Mouse (Mus musculus) stomach, embryonic 14.5 days (tissue): ENCODE measurements around the gene Pml. TPM values are rescaled to one million over a fixed set of nuclear protein-coding genes. Genes with fewer than 3 reads are reported as not detected.

Experiments used
- ATAC-seq: fragments of 200-750 bp; cut with Nextera tagmentation; 2 replicates; pipeline ENCODE4 v1.8.0; 2017; ENCODE audit warnings: low read depth, moderate TSS enrichment; ENCODE audit not compliant: insufficient number of reproducible peaks, insufficient read depth, low FRiP score
- H3K27ac ChIP-seq: fragments of 300-500 bp; sonication (generic); 2 replicates; pipeline ENCODE4 v1.5.1; 2014; ENCODE audit warnings: mild to moderate bottlenecking, low read length, moderate library complexity, mixed read lengths
- H3K27me3 ChIP-seq: fragments of 300-500 bp; sonication (generic); 2 replicates; pipeline ENCODE4 v1.6.1; 2014; ENCODE audit warnings: low read length, control low read depth, mixed read lengths; ENCODE audit not compliant: control insufficient read depth, insufficient read depth
- H3K36me3 ChIP-seq: fragments of 300-500 bp; sonication (generic); 2 replicates; pipeline ENCODE4 v1.6.1; 2014; ENCODE audit warnings: mild to moderate bottlenecking, control low read depth, low read length, moderate library complexity, mixed read lengths; ENCODE audit not compliant: control insufficient read depth, insufficient read depth
- H3K4me1 ChIP-seq: fragments of 300-500 bp; sonication (generic); 2 replicates; pipeline ENCODE4 v1.6.1; 2014; ENCODE audit warnings: low read length, control low read depth, mixed read lengths; ENCODE audit not compliant: control insufficient read depth, insufficient read depth
- H3K4me2 ChIP-seq: fragments of 300-500 bp; sonication (generic); replicated peaks from 2 replicates; pipeline ENCODE4 v1.6.1; 2014; ENCODE audit warnings: low read depth, low read length, control low read depth
- H3K4me3 ChIP-seq: fragments of 300-500 bp; sonication (generic); 2 replicates; pipeline ENCODE4 v1.5.1; 2014; ENCODE audit warnings: low read depth, low read length, control low read depth
- H3K9ac ChIP-seq: fragments of 300-500 bp; sonication (generic); replicated peaks from 2 replicates; pipeline ENCODE4 v1.6.1; 2014; ENCODE audit warnings: low read depth, mild to moderate bottlenecking, control low read depth, low read length, moderate library complexity, mixed read lengths
- H3K9me3 ChIP-seq: fragments of 300-500 bp; sonication (generic); 2 replicates; pipeline ENCODE4 v1.6.1; 2016; ENCODE audit warnings: low read depth, low read length, control low read depth; ENCODE audit not compliant: control insufficient read depth
- WGBS: fragments of 180-500 bp; shearing (Covaris S2); extraction: QIAGEN DNeasy Blood & Tissue Kit; methylation state at CpG from one replicate; pipeline ENCODE4 v1.1.7; 2014; 5-methylcytosine and 5-hydroxymethylcytosine counted together
- polyA plus RNA-seq: library from polyadenylated mRNA; unstranded; fragments of >200 nt; fragmentation: Nextera tagmentation; extraction: Ambion mirVana; gene quantifications from 2 replicates; pipeline ENCODE4 v1.2.1, GENCODE M21; 2014

Gene Pml
- polyA plus RNA-seq, 1 experiment from 2014 or later, result 17.2 TPM

- Histone ChIP-seq H3K27ac (no peak overlapping the region), H3K27me3 (no peaks in the 10 kb centered on the region), H3K4me1 (no peaks in the 10 kb centered on the region), H3K36me3 (no peaks in the 10 kb centered on the region), H3K9me3 (no peaks in the 10 kb centered on the region), H3K9ac (no peak overlapping the region), H3K4me3 (no peak overlapping the region), H3K4me2 (no peak overlapping the region)
- no peak for ATAC-seq
- WGBS, result 60% methylated on average over 6 of the region's 6 CpGs
Observed at GRCm38 (mm10) chr9:58184456-58184855, 65.1 kb downstream of the Pml start.

- Histone ChIP-seq H3K4me1 (no peaks in the 10 kb centered on the region), H3K27ac (no peak overlapping the region), H3K9me3 (no peaks in the 10 kb centered on the region), H3K4me2 (no peak overlapping the region), H3K9ac (no peak overlapping the region), H3K4me3 (no peak overlapping the region), H3K27me3 (no peaks in the 10 kb centered on the region), H3K36me3 (no peaks in the 10 kb centered on the region)
- WGBS, result 95% methylated on average over 2 of the region's 2 CpGs
- no peak for ATAC-seq
Observed at GRCm38 (mm10) chr9:58179390-58179789, 70.2 kb downstream of the Pml start.

DNA sequence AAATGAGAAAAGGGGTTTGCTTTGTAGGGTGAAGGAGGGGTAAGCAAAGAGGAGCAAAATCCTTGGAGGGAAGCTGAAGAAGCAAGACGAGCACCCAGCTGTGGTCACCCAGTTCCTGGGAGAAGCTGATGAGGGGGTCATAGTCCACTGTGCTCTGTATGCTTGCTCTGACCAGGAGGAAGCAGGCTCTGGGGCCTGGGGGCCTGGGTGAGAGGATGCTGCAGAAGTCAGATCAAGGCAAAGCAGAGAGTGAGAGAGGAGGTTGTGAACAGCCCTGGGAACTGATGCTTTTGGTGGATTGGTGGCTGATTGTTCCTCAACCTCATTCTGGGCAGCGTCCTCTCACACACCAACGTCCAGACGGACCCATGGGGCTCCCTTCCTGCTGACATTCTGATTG lies 72.4 kb downstream of the Pml start:
- H3K27ac ChIP-seq, result no peak overlapping the region
- H3K36me3 ChIP-seq, result no peaks in the 10 kb centered on the region
- no peak overlapping the region for H3K4me3 ChIP-seq
- no peaks in the 10 kb centered on the region for H3K27me3 ChIP-seq
- no peak overlapping the region for H3K4me2 ChIP-seq
- no peak overlapping the region for H3K9ac ChIP-seq
- H3K9me3 ChIP-seq, result no peaks in the 10 kb centered on the region
- no peak for ATAC-seq
- no peaks in the 10 kb centered on the region for H3K4me1 ChIP-seq
- WGBS, result 73% methylated on average over 4 of the region's 4 CpGs

GRCm38 (mm10) chr9:58175745-58176487 lies 73.7 kb downstream of the Pml start:
- Histone ChIP-seq H3K9me3 (no peaks in the 10 kb centered on the region), H3K36me3 (no peaks in the 10 kb centered on the region), H3K4me2 (no peak overlapping the region), H3K27ac (no peak overlapping the region), H3K27me3 (no peaks in the 10 kb centered on the region), H3K9ac (no peak overlapping the region), H3K4me3 (no peak overlapping the region), H3K4me1 (no peaks in the 10 kb centered on the region)
- 29% methylated on average over 5 of the region's 5 CpGs for WGBS
- no peak for ATAC-seq

- Histone ChIP-seq H3K4me2 (no peak overlapping the region), H3K9ac (no peak overlapping the region), H3K27me3 (no peaks in the 10 kb centered on the region), H3K27ac (no peak overlapping the region), H3K4me1 (no peaks in the 10 kb centered on the region), H3K36me3 (no peaks in the 10 kb centered on the region), H3K9me3 (no peaks in the 10 kb centered on the region), H3K4me3 (no peak overlapping the region)
- peak; percentile 56; the same call in 1 of the 2 replicates for ATAC-seq
- 27% methylated on average over 5 of the region's 5 CpGs for WGBS
Observed at GRCm38 (mm10) chr9:58174818-58175251, 74.8 kb downstream of the Pml start.

DNA sequence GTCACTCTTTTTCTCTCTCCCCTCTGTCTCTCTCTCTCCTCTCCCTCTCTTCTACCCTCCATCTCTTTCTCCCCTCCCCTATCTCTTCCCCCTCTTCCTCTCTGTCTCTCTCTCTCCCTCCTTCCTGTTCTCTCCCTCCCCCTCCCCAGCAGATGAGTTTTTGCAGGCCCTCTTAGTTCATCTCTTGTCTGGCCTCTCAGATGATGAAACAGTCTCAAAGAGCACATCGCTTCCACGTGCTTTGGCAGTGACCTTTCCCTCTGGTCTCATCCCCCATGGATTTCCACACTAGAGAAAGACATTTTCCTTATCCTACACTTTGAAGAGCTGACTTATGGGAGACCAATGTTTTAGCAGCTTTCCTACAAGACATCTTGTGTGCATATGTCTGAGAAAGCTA lies 76.7 kb downstream of the Pml start:
- WGBS, result 66% methylated on average over 2 of the region's 2 CpGs
- H3K27me3 ChIP-seq, result no peaks in the 10 kb centered on the region
- no peak overlapping the region for H3K27ac ChIP-seq
- no peak overlapping the region for H3K4me3 ChIP-seq
- H3K4me2 ChIP-seq, result no peak overlapping the region
- H3K9me3 ChIP-seq, result no peaks in the 10 kb centered on the region
- H3K9ac ChIP-seq, result no peak overlapping the region
- H3K36me3 ChIP-seq, result no peaks in the 10 kb centered on the region
- H3K4me1 ChIP-seq, result peaks cover 9% of the 10 kb centered on the region; the same call in 1 of the 2 replicates
- no peak for ATAC-seq

DNA sequence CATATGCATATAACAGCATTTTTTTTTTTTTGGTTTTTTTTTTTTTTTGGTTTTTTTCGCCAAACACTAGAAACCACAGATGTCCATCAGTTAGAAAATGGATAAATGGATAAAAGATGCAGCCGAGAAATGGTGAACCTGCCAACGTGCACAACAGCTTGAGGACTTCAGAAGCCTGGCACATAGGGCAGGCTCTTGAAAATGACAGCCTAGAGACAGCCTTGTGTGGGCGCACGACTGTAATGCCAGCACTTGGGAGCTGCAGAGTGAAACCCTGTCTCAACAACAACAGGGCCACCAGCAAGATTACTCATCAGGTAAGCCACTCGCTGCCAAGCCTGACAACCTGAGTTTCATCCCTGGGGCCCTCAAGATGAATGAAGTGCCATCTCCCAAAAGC lies 80.2 kb downstream of the Pml start:
- ATAC-seq, result no peak
- Histone ChIP-seq H3K27ac (no peak overlapping the region), H3K27me3 (no peaks in the 10 kb centered on the region), H3K9ac (no peak overlapping the region), H3K4me3 (no peak overlapping the region), H3K9me3 (peaks cover 7% of the 10 kb centered on the region; the same call in 1 of the 2 replicates), H3K4me2 (no peak overlapping the region), H3K4me1 (peaks cover 9% of the 10 kb centered on the region; the same call in 1 of the 2 replicates), H3K36me3 (no peaks in the 10 kb centered on the region)
- WGBS, result 83% methylated on average over 6 of the region's 6 CpGs

GRCm38 (mm10) chr9:58168880-58169279 lies 80.7 kb downstream of the Pml start:
- no peaks in the 10 kb centered on the region for H3K27me3 ChIP-seq
- H3K9me3 ChIP-seq, result peaks cover 7% of the 10 kb centered on the region; the same call in 1 of the 2 replicates
- no peaks in the 10 kb centered on the region for H3K36me3 ChIP-seq
- WGBS, result 60% methylated on average over 3 of the region's 3 CpGs
- no peak overlapping the region for H3K27ac ChIP-seq
- H3K4me3 ChIP-seq, result no peak overlapping the region
- H3K4me2 ChIP-seq, result no peak overlapping the region
- H3K9ac ChIP-seq, result no peak overlapping the region
- ATAC-seq, result no peak
- H3K4me1 ChIP-seq, result peaks cover 9% of the 10 kb centered on the region; the same call in 1 of the 2 replicates
